Mouse (Mus musculus): ENCODE measurements around the gene Umad1.

The Umad1 gene

DNA sequence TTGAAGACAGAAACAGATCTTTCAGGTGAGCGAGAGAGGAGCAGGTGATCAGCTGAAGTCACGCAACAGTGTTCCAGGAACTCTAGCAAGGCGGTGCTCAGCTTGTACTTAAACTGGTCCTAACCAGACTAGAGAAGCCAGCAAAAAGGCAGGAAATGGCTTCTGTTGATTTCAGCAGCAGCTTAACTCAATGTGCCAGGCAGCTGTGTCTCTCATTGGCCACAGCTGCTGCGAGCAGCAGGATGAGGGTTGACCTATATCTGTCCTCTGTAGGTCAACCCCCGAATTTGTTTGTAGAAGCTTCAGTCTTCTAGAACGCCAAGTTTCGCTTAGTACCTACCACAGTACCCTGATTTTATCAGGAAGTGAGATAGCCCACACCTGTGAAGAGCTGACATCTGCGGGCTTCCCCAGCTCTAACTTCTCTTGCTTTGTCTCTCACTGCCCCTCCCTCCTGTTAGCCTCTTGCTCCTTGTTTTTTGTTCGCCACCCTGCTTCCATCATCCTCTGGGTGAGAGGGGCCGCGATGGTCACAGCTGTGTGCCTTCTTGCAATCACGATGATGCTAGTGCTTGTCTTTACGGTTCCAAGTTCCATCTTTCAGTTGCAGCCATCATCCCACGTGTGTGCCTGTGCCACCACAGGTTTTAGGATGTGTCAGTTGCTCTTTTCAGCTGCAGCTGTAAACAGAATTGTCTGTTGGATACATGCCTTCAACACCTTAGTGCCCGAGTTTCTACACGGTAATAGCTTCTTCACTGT, 226.5 kb downstream of the Umad1 start:
- DNase-seq, result no peak

DNA sequence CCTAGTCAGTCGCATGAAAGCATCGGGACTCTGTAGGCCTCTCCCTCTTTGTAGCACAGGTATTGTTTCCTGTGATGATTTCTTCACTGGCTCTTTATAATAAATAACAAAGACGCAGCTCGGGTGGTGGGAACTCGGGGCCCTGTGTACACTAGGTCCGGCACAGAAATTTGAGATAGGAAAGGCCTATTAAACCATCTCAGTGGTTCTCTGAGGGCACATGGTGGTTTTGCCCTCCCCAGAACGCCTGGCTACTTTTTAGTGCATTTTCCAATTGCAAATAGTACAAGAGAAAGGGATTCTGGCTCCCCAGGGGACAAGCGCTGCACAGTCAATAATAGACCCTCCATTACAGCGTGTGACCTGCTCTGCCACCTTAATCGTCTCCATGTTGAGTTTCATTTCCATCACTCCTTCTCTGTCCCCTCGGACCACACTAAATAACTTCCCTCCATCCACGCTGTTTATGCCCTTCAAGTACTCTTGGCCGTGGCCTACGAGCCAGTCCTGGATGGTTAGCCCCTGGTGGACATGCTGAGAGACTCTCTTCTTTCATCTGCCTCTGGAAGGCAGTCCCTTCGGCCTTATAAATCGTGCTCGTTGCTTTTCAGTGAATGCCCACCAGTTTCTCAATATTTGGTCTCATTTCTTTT, 227.4 kb downstream of the Umad1 start:
- no peak for DNase-seq

- no peak for DNase-seq
Observed at GRCm38 (mm10) chr6:8487044-8487853, 228.2 kb downstream of the Umad1 start.

GRCm38 (mm10) chr6:8488249-8488648, 229.2 kb downstream of the Umad1 start:
- no peak for DNase-seq

- DNase-seq, result no peak
Observed at GRCm38 (mm10) chr6:8489266-8489665, 230.2 kb downstream of the Umad1 start.

DNA sequence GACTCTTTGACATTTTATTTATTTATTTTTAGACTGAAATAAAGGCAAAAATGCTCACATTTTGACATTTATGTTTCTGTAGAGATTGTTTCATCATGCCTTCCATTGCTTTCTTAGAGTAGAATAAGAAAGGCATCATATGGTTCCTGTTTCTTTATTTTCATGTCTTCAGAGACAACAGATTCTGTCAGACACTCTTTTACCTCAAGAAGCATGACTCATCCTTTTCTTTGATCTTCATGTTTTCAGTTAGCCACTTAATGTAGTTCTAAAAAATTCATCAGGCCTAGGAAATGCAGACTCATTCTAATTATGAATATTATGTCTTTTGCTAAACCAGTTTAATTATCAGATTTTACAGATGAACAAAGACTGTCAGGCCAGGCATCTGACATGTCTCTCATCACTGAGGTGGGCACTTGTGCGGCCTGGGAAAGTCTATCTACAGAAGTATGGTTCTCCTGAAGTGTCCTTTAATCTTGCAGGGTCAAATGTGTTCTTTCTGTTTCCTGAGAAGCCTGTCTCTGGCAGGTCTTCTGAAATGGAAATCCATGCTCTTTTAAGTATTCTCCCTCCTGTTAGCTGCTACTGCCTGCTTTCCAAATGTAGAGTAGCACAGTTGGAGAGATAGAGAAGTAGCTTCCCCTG, 231.0 kb downstream of the Umad1 start:
- DNase-seq, result no peak

- no peak for DNase-seq
Observed at GRCm38 (mm10) chr6:8492248-8492647, 233.2 kb downstream of the Umad1 start.

GRCm38 (mm10) chr6:8495109-8495826, 236.2 kb downstream of the Umad1 start:
- no peak for DNase-seq

DNA sequence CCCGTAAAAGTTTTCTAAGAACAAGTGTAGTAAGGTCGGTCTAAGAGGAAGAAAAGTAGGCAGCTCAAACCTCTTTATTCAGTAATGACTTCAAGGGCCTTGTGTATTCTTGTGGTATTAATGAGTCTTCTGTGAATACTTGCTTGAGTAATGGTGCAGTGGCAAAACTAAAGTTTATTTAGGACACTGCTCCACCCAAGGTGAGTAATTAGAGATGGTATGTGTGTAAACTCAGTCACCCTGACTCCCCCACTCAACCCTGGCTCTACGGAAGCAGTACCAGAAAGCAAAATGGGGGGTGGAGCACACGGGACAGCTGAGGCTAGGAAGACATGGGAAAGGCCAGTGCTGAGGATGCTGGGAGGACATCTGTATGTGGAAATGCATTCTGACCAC, 236.7 kb downstream of the Umad1 start:
- DNase-seq, result no peak

- DNase-seq, result no peak
Observed at GRCm38 (mm10) chr6:8497234-8497867, 238.3 kb downstream of the Umad1 start.

GRCm38 (mm10) chr6:8497868-8498257, 238.8 kb downstream of the Umad1 start:
- no peak for DNase-seq

- no peak for DNase-seq
Observed at GRCm38 (mm10) chr6:8498961-8499360, 239.9 kb downstream of the Umad1 start.

DNA sequence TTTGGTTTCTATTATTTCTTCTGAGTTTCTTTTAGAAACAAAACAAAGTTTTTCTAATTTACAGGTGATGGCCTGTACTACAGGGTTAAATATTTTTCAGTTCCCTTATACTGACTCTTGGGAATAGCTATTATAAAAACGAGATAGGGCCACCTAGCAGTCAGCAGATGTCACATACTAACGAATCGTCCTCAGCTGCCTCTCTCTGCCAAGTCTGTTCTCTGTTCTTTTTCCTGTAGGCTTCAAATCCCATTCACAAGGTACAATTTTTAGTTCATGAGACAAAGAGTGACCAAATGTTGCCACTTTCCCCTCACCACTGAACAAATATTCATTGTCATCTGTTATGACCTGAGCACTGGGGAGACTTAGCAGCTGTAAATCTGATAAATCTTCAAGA, 244.9 kb downstream of the Umad1 start:
- no peak for DNase-seq

DNA sequence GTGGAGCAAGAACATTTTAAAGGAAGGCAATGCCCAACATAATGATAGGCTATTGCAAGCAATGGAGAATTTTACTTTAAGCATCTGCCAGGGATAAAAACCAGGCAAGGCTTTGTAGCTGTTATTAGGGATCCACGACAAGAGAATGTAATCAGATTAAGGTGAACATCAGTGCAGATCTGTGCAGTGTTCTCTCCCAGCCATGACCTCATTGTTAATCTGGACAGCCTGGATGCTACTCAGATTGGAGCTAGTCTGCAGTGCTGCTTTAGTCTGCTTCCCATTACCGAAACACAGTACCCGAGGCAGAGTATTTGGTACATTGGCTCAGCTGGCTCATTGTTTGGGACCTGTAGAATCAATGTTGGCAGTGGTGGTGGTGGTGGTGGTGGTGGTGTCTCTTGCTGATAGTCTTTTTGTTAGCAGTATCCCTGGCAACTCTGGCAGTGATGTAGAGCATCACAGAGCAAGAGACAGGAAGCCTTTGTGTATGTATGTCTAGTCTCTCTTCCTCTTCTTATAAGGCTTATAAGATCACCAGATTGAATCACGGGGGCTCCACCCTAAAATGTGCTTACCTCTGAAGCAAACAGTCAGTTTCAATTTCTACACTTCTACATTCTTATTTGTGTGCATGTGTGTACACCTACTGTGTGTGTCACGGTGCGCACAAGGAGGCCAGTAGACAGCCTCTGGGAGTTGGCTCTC, 245.6 kb downstream of the Umad1 start:
- no peak for DNase-seq

GRCm38 (mm10) chr6:8506631-8507030, 247.5 kb downstream of the Umad1 start:
- DNase-seq, result no peak
